Mouse (Mus musculus): Measurements from ENCODE around the gene Itgb3. TPM values are rescaled to one million over a fixed set of nuclear protein-coding genes. Genes with fewer than 3 reads are reported as not detected.

The Itgb3 gene
- polyA plus RNA-seq, 1 experiment: 25.6 TPM

DNA sequence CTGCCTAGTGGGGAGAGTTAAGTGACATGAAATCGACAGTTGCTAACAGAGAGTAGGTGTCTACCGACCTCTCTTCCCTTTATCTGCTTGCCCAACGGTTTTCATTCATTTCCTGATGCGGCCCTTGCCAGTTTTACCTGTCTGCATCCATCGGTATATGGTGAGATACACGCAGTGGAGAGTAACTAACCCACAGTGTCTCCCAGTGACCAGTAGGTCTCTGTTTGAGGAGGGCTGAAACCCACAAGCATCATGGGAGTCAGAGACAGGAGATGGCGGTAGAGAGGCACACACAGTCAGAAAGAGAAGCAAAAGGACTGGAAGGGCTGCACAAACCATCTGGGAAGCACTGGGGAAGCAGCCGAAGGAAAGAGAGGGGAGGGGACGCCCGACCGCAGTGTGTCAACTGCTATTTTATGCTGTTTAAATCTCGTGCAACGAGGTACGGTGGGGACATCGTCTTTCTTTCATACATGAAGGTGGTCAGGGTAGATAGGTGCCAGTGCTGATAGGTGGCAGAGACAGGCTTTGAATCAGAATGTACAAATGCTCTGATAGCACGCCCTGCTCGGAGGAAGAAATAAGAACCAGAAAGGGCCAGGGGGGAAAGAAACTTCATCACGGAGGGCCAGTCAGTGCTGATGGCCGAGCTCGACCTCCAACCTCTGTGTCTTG, 53.9 kb downstream of the Itgb3 start:
- Histone ChIP-seq H3K4me3 (ENCODE audit: extremely low read depth, insufficient read depth, insufficient read length) (no peak overlapping the region), H3K36me3 (ENCODE audit: control insufficient read depth, insufficient read depth, low read length) (peaks cover 4% of the 10 kb centered on the region; the same call in 1 of the 2 replicates), H3K27me3 (ENCODE audit: control insufficient read depth, insufficient read depth, low read length) (no peaks in the 10 kb centered on the region), H3K27ac (ENCODE audit: insufficient read depth, low read length) (peak overlapping the region; percentile 72), H3K4me1 (ENCODE audit: control insufficient read depth, insufficient read depth, insufficient read length) (peaks cover 14% of the 10 kb centered on the region; the same call in 1 of the 2 replicates)
- 69% methylated on average over 20 of the region's 20 CpGs for WGBS
- TF ChIP-seq CTCF (IDR thresholded peaks at IDR 0.05; ENCODE audit: extremely low read depth, insufficient read depth, insufficient read length, insufficient replicate concordance) (no peak; the same call in 1 of the 2 replicates), POLR2A (IDR thresholded peaks at IDR 0.05; ENCODE audit: low read depth, low read length) (no peak)
- DNase-seq (ENCODE audit: low read depth in 1 of 2, low spot score in 2 of 2): peak in 1 of 2 experiments; percentile 17

DNA sequence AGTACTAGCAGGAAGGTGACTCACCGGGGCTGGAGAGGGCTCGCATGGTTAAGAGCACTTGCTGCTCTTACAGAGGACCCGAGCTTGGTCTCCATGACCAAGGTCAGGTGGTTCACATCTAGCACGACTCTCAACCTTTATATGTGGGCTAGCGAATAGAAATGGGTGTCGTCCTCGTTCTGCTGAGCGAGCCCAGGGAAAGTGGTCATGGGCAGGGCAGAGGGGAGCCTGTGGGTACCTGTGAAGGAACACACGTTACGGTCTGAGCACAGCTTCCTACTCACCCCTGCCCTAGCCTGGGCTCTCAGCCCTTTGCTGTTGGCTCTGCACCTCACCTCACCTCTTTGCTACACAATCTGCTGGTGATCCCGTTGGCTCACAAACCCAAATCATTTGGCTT, 54.8 kb downstream of the Itgb3 start:
- WGBS: 66% methylated on average over 11 of the region's 11 CpGs
- Histone ChIP-seq H3K4me3 (ENCODE audit: extremely low read depth, insufficient read depth, insufficient read length) (no peak overlapping the region), H3K4me1 (ENCODE audit: control insufficient read depth, insufficient read depth, insufficient read length) (peaks cover 22% of the 10 kb centered on the region; the same call in 1 of the 2 replicates), H3K27ac (ENCODE audit: insufficient read depth, low read length) (peak overlapping the region; percentile 72), H3K36me3 (ENCODE audit: control insufficient read depth, insufficient read depth, low read length) (peaks cover 4% of the 10 kb centered on the region; the same call in 1 of the 2 replicates), H3K27me3 (ENCODE audit: control insufficient read depth, insufficient read depth, low read length) (no peaks in the 10 kb centered on the region)
- no peak for TF ChIP-seq POLR2A (IDR thresholded peaks at IDR 0.05; ENCODE audit: low read depth, low read length)
- TF ChIP-seq CTCF (IDR thresholded peaks at IDR 0.05; ENCODE audit: extremely low read depth, insufficient read depth, insufficient read length, insufficient replicate concordance): no peak
- no peak for DNase-seq (ENCODE audit: low read depth in 1 of 2, low spot score in 2 of 2)

DNA sequence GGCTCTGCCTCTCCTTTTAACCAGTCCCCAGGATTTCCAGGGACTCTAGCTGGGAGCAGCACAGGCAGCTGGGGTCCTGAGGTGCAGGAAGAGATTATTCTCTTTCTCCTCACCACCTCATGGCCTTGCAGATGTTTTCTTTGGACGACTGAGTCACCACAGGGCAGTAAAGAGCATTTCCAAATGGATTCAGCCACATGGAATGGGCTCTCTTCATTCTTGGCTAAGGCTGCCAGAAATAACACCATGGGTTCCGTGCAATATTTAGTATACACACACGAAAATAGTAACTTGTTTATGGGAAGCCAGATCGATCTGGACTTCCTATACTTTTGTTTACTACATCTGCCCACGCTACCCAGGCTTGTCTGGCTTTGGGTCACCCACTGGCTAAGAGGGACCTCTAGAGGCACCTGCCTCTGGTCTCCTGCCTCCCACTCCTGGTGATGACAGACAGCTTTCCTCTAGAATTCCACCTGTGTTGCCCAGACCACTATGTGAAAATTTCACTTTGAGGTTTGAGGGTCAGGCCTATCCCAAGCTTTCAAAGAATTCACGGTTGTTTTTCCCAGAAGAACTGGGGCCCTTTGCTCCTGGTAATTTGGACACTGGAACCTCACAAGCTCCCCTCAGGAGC, 55.6 kb downstream of the Itgb3 start:
- TF ChIP-seq CTCF (IDR thresholded peaks at IDR 0.05; ENCODE audit: extremely low read depth, insufficient read depth, insufficient read length, insufficient replicate concordance) (no peak), POLR2A (IDR thresholded peaks at IDR 0.05; ENCODE audit: low read depth, low read length) (no peak)
- Histone ChIP-seq H3K27ac (ENCODE audit: insufficient read depth, low read length) (peak overlapping the region; percentile 72), H3K36me3 (ENCODE audit: control insufficient read depth, insufficient read depth, low read length) (peaks cover 4% of the 10 kb centered on the region; the same call in 1 of the 2 replicates), H3K4me1 (ENCODE audit: control insufficient read depth, insufficient read depth, insufficient read length) (peaks cover 25% of the 10 kb centered on the region; the same call in 1 of the 2 replicates), H3K4me3 (ENCODE audit: extremely low read depth, insufficient read depth, insufficient read length) (no peak overlapping the region), H3K27me3 (ENCODE audit: control insufficient read depth, insufficient read depth, low read length) (no peaks in the 10 kb centered on the region)
- no peak for DNase-seq (ENCODE audit: low read depth in 1 of 2, low spot score in 2 of 2)
- 72% methylated on average over 6 of the region's 6 CpGs for WGBS

DNA sequence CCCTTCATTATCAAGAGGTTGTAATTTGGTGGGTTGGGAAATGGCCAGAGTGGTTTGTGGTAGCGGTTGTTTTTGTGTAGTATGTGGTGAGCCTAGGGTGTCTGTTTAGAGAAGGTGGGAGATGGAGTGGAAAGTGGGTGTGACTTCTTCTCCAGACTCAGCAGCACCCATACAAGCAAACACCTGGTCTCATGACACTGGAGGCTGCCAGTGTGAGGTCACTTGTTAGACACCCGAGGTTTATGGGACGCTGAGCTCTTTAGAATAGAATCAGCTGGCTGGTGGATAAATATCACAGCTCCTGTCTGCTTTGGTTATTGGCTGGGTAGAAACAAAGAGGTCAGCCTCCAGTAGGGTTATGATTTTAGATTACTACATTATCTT, 56.1 kb downstream of the Itgb3 start:
- H3K4me1 ChIP-seq (ENCODE audit: control insufficient read depth, insufficient read depth, insufficient read length): peaks cover 25% of the 10 kb centered on the region; the same call in 1 of the 2 replicates

DNA sequence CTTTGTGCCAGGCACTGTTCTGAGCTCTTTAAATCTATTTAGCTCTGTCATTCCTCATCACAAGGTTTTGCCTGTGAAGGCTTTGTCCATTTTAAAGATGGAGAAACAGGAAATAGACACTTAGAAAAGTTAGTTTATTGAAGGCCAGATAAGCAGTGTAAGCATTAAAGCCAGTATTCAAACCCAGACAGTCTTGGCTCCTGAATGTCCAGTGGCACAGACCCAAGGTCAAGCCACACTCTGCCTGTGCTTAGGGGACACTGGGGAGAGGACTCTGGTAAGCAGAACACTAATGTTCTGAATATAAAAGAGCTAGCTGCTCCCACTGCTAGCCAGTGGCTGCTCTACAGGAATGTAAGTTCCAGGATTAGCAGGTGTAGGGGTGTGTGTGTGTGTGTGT, 56.6 kb downstream of the Itgb3 start:
- no peak for DNase-seq (ENCODE audit: low read depth in 1 of 2, low spot score in 2 of 2)
- H3K27ac ChIP-seq (ENCODE audit: insufficient read depth, low read length): peak overlapping the region; percentile 58
- peaks cover 25% of the 10 kb centered on the region; the same call in 1 of the 2 replicates for H3K4me1 ChIP-seq (ENCODE audit: control insufficient read depth, insufficient read depth, insufficient read length)
- TF ChIP-seq POLR2A (IDR thresholded peaks at IDR 0.05; ENCODE audit: low read depth, low read length) (no peak), CTCF (IDR thresholded peaks at IDR 0.05; ENCODE audit: extremely low read depth, insufficient read depth, insufficient read length, insufficient replicate concordance) (no peak)
- H3K4me3 ChIP-seq (ENCODE audit: extremely low read depth, insufficient read depth, insufficient read length): no peak overlapping the region
- peaks cover 2% of the 10 kb centered on the region; the same call in 1 of the 2 replicates for H3K36me3 ChIP-seq (ENCODE audit: control insufficient read depth, insufficient read depth, low read length)
- H3K27me3 ChIP-seq (ENCODE audit: control insufficient read depth, insufficient read depth, low read length): no peaks in the 10 kb centered on the region

More for the DNA sequence above, 56.1 kb downstream of the Itgb3 start:
- WGBS: 35% methylated on average over 3 of the region's 3 CpGs
- Histone ChIP-seq H3K36me3 (ENCODE audit: control insufficient read depth, insufficient read depth, low read length) (peaks cover 2% of the 10 kb centered on the region; the same call in 1 of the 2 replicates), H3K27me3 (ENCODE audit: control insufficient read depth, insufficient read depth, low read length) (no peaks in the 10 kb centered on the region), H3K27ac (ENCODE audit: insufficient read depth, low read length) (peak overlapping the region; percentile 58), H3K4me3 (ENCODE audit: extremely low read depth, insufficient read depth, insufficient read length) (no peak overlapping the region)
- no peak for TF ChIP-seq POLR2A (IDR thresholded peaks at IDR 0.05; ENCODE audit: low read depth, low read length)
- TF ChIP-seq CTCF (IDR thresholded peaks at IDR 0.05; ENCODE audit: extremely low read depth, insufficient read depth, insufficient read length, insufficient replicate concordance): no peak
- DNase-seq (ENCODE audit: low read depth in 1 of 2, low spot score in 2 of 2): peak in 1 of 2 experiments; percentile 41

DNA sequence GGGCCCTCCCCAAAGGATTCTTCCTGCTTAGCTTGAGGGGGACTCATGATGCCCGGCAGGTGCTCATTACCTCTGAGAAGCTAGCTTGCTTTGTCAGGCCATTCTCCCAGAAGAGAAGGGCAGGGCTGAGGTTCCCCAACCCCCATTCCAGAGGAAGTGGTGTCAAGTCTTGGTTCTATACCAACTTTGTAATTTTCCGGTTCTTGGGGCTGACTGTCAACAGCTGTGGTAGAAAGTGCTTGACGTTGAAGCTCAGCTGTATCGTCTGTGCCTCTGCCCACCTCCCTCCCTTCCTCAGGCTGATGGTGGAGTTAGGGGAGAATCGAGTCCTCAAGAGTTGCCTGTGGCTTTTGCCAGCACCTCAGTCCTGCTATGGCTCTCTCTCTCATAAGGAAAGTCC, 59.6 kb downstream of the Itgb3 start:
- H3K27ac ChIP-seq (ENCODE audit: insufficient read depth, low read length): peak overlapping the region; percentile 93
- H3K27me3 ChIP-seq (ENCODE audit: control insufficient read depth, insufficient read depth, low read length): no peaks in the 10 kb centered on the region
- no peaks in the 10 kb centered on the region for H3K36me3 ChIP-seq (ENCODE audit: control insufficient read depth, insufficient read depth, low read length)
- peaks cover 24% of the 10 kb centered on the region; the same call in 1 of the 2 replicates for H3K4me1 ChIP-seq (ENCODE audit: control insufficient read depth, insufficient read depth, insufficient read length)
- TF ChIP-seq CTCF (IDR thresholded peaks at IDR 0.05; ENCODE audit: extremely low read depth, insufficient read depth, insufficient read length, insufficient replicate concordance) (no peak), POLR2A (IDR thresholded peaks at IDR 0.05; ENCODE audit: low read depth, low read length) (no peak)
- WGBS: 13% methylated on average over 5 of the region's 5 CpGs
- no peak overlapping the region for H3K4me3 ChIP-seq (ENCODE audit: extremely low read depth, insufficient read depth, insufficient read length)
- peak in 1 of 2 experiments; percentile 50 for DNase-seq (ENCODE audit: low read depth in 1 of 2, low spot score in 2 of 2)

Measured in spleen, adult 2 months (tissue).